Mouse (Mus musculus) testis, adult 2 months (tissue): ENCODE measurements around the gene Shank2. TPM values are rescaled to one million over a fixed set of nuclear protein-coding genes. Genes with fewer than 3 reads are reported as not detected.

Experiments used
- H3K27ac ChIP-seq: fragments of 200-500 bp; 2 replicates; pipeline ENCODE4 v1.5.1; 2012; ENCODE audit warnings: low read depth, low read length; ENCODE audit not compliant: control insufficient read depth, insufficient read depth
- H3K27me3 ChIP-seq: fragments of 200-500 bp; 2 replicates; pipeline ENCODE4 v1.6.1; 2012; ENCODE audit warnings: mild to moderate bottlenecking, low read length, moderate library complexity; ENCODE audit not compliant: control insufficient read depth, insufficient read depth
- H3K36me3 ChIP-seq: fragments of 200-500 bp; 2 replicates; pipeline ENCODE4 v1.6.1; 2012; ENCODE audit warnings: mild to moderate bottlenecking, low read length; ENCODE audit not compliant: control insufficient read depth, insufficient read depth
- H3K4me1 ChIP-seq: fragments of 200-500 bp; 2 replicates; pipeline ENCODE4 v1.6.1; 2012; ENCODE audit warnings: low read length; ENCODE audit not compliant: control insufficient read depth, insufficient read depth
- H3K4me3 ChIP-seq: fragments of 200-500 bp; 2 replicates; pipeline ENCODE4 v1.5.1; 2012; ENCODE audit warnings: low read depth, mild to moderate bottlenecking, low read length, moderate library complexity, mixed read lengths; ENCODE audit not compliant: control insufficient read depth
- CTCF ChIP-seq: fragments of 200-500 bp; IDR thresholded peaks from 2 replicates; pipeline ENCODE4 v1.5.1; 2012; ENCODE audit warnings: low read depth, mild to moderate bottlenecking, inconsistent platforms, low read length, moderate library complexity; ENCODE audit not compliant: control insufficient read depth, insufficient read depth, insufficient replicate concordance
- POLR2A ChIP-seq: fragments of 200-500 bp; IDR thresholded peaks from 2 replicates; pipeline ENCODE4 v1.6.1; 2012; ENCODE audit warnings: low read depth, mild to moderate bottlenecking, inconsistent platforms, low read length, moderate library complexity; ENCODE audit not compliant: control insufficient read depth
- polyA plus RNA-seq: library from polyadenylated mRNA; depleted of rRNA; stranded (reverse); fragments of >200 nt; gene quantifications from 2 replicates; pipeline ENCODE4 v1.2.3, GENCODE M21; 2012; rRNA removed

Gene Shank2
- polyA plus RNA-seq, 1 experiment, result 34.7 TPM

- no peaks in the 10 kb centered on the region for H3K36me3 ChIP-seq
These were observed 468.3 kb downstream of the Shank2 start for GRCm38 (mm10) chr7:144469908-144470544.

GRCm38 (mm10) chr7:144470545-144471059, 468.9 kb downstream of the Shank2 start, which contains the start of gene Cttn:
TSS of gene Cttn (minus strand) at chr7:144471009.
- Histone ChIP-seq H3K4me1 (peaks cover 13% of the 10 kb centered on the region), H3K36me3 (no peaks in the 10 kb centered on the region), H3K4me3 (peak within 1 kb of the TSS; percentile 96), H3K27ac (peak within 1 kb of the TSS; percentile 47), H3K27me3 (no peaks in the 10 kb centered on the region)
- TF ChIP-seq CTCF (no peak), POLR2A (peak; percentile 79)

More at GRCm38 (mm10) chr7:144469908-144470544, 468.3 kb downstream of the Shank2 start:
- TF ChIP-seq CTCF (no peak), POLR2A (no peak)
- H3K27ac ChIP-seq, result peak overlapping the region; percentile 19
- peak overlapping the region; percentile 96 for H3K4me3 ChIP-seq
- peaks cover 13% of the 10 kb centered on the region for H3K4me1 ChIP-seq
- H3K27me3 ChIP-seq, result no peaks in the 10 kb centered on the region

GRCm38 (mm10) chr7:144471103-144471502, 469.4 kb downstream of the Shank2 start:
- Histone ChIP-seq H3K27ac (no peak overlapping the region; the same call in 1 of the 2 replicates), H3K4me3 (no peak overlapping the region; the same call in 1 of the 2 replicates), H3K4me1 (peaks cover 13% of the 10 kb centered on the region), H3K27me3 (no peaks in the 10 kb centered on the region), H3K36me3 (no peaks in the 10 kb centered on the region)
- TF ChIP-seq CTCF, result no peak
- TF ChIP-seq POLR2A, result no peak

- no peak for TF ChIP-seq POLR2A
- TF ChIP-seq CTCF, result no peak
- no peak overlapping the region for H3K27ac ChIP-seq
- no peaks in the 10 kb centered on the region; the same call in 1 of the 2 replicates for H3K36me3 ChIP-seq
- H3K4me3 ChIP-seq, result no peak overlapping the region
- no peaks in the 10 kb centered on the region for H3K27me3 ChIP-seq
- H3K4me1 ChIP-seq, result peaks cover 13% of the 10 kb centered on the region
These were observed 471.8 kb downstream of the Shank2 start for GRCm38 (mm10) chr7:144473486-144473885.

Other genes starting within 250 kb of the Shank2 start
- gene Osbpl5, start 244.9 kb upstream of the Shank2 start, polyA plus RNA-seq, result 7.9 and 8.4 TPM in 2 replicates
- gene Mrgprg, start 234.9 kb upstream of the Shank2 start, polyA plus RNA-seq, result not detected in 2 replicates
- gene Mrgpre, start 217.4 kb upstream of the Shank2 start, polyA plus RNA-seq, result 0.11 and 0.18 TPM in 2 replicates
- gene Nadsyn1, start 179.1 kb upstream of the Shank2 start, polyA plus RNA-seq, result 11.4 and 12.1 TPM in 2 replicates
- 42.3 and 42.9 TPM in 2 replicates for gene Dhcr7, start 178.8 kb upstream of the Shank2 start, polyA plus RNA-seq
- 224 and 242 TPM in 2 replicates for gene Gm498, start 135.1 kb upstream of the Shank2 start, polyA plus RNA-seq